Mouse (Mus musculus) CH12.LX (cell line): ENCODE data around the gene Pde4d. TPM values are rescaled to one million over a fixed set of nuclear protein-coding genes. Genes with fewer than 3 reads are reported as not detected.

Source experiments
- DNase-seq: peaks from one replicate; pipeline ENCODE4 v3.0.0-alpha.2; 2013; ENCODE audit errors: extremely low read depth
- H3K27ac ChIP-seq: 2 replicates; pipeline ENCODE4 v1.5.1; 2012; ENCODE audit warnings: low read depth, mild to moderate bottlenecking, control low read depth, moderate library complexity; ENCODE audit not compliant: insufficient read depth
- H3K27me3 ChIP-seq: replicated peaks from 2 replicates; pipeline ENCODE3; 2012; ENCODE audit warnings: inconsistent platforms
- H3K36me3 ChIP-seq, 2 experiments: replicated peaks in 1 of 2; 2 replicates each; pipeline versions ENCODE3 to v1.6.1; 2012; ENCODE audit warnings: inconsistent platforms in 1 of 2, low read length in 1 of 2, mild to moderate bottlenecking in 1 of 2, mixed read lengths in 1 of 2, moderate library complexity in 1 of 2; ENCODE audit not compliant: control insufficient read depth in 1 of 2, insufficient read depth in 1 of 2
- H3K4me1 ChIP-seq, 2 experiments: 2 replicates each; pipeline ENCODE4 v1.6.1; 2012; ENCODE audit warnings: inconsistent platforms in 1 of 2, moderate library complexity in 1 of 2; ENCODE audit not compliant: insufficient read depth in 2 of 2, control insufficient read depth in 1 of 2
- H3K4me2 ChIP-seq: 2 replicates; pipeline ENCODE4 v1.6.1; 2012; ENCODE audit warnings: low read depth, mild to moderate bottlenecking, control low read depth; ENCODE audit not compliant: poor library complexity, insufficient read depth, severe bottlenecking
- H3K4me3 ChIP-seq, 3 experiments: fragments of 150-350 bp in 1 of 3; sonication (generic) in 1 of 3; replicated peaks in 1 of 3; 2 replicates each; pipeline versions ENCODE3 to v1.5.1; 2011 to 2012; ENCODE audit warnings: low read depth in 2 of 3, low read length in 2 of 3, mild to moderate bottlenecking in 2 of 3, moderate library complexity in 2 of 3, control low read depth in 1 of 3, improper control_type of control experiment in 1 of 3, inconsistent platforms in 1 of 3, mixed read lengths in 1 of 3; ENCODE audit not compliant: poor library complexity in 1 of 3
- H3K79me2 ChIP-seq: replicated peaks from 2 replicates; pipeline ENCODE4 v1.6.1; 2012; ENCODE audit warnings: mild to moderate bottlenecking, moderate library complexity; ENCODE audit not compliant: control insufficient read depth, poor library complexity, insufficient read depth, severe bottlenecking; ENCODE audit errors: extremely low read depth
- H3K9ac ChIP-seq: 2 replicates; pipeline ENCODE4 v1.6.1; 2012; ENCODE audit warnings: low read depth, mild to moderate bottlenecking, control low read depth, moderate library complexity; ENCODE audit not compliant: insufficient read depth
- H3K9me3 ChIP-seq: replicated peaks from 2 replicates; pipeline ENCODE3; 2012; ENCODE audit warnings: low read length, inconsistent platforms, mixed read lengths
- BHLHE40 ChIP-seq: IDR thresholded peaks from 2 replicates; pipeline ENCODE4 v1.6.1; 2011; ENCODE audit warnings: mild to moderate bottlenecking, low read depth, low read length, improper control_type of control experiment
- E2F4 ChIP-seq: IDR thresholded peaks from 2 replicates; pipeline ENCODE4 v1.6.1; 2011; ENCODE audit warnings: low read depth, low read length, improper control_type of control experiment; ENCODE audit not compliant: insufficient replicate concordance
- ELF1 ChIP-seq: IDR thresholded peaks from 2 replicates; pipeline ENCODE4 v1.6.1; 2014; ENCODE audit warnings: low read depth, mild to moderate bottlenecking, inconsistent platforms, low read length, improper control_type of control experiment
- EP300 ChIP-seq: IDR thresholded peaks from 2 replicates; pipeline ENCODE4 v1.6.1; 2011; ENCODE audit warnings: low read length, improper control_type of control experiment
- JUN ChIP-seq: IDR thresholded peaks from 2 replicates; pipeline ENCODE4 v1.6.1; 2011; ENCODE audit warnings: low read depth, mild to moderate bottlenecking, low read length, improper control_type of control experiment, moderate library complexity; ENCODE audit not compliant: insufficient read depth
- MAZ ChIP-seq: IDR thresholded peaks from 2 replicates; pipeline ENCODE4 v1.6.1; 2012; ENCODE audit warnings: low read depth, mild to moderate bottlenecking, inconsistent platforms, low read length, improper control_type of control experiment, moderate library complexity
- MEF2A ChIP-seq: IDR thresholded peaks from 2 replicates; pipeline ENCODE4 v1.6.1; 2014; ENCODE audit warnings: low read depth, mild to moderate bottlenecking, inconsistent platforms, low read length, improper control_type of control experiment, borderline replicate concordance
- MXI1 ChIP-seq: IDR thresholded peaks from 2 replicates; pipeline ENCODE4 v1.6.1; 2011; ENCODE audit warnings: mild to moderate bottlenecking, low read depth, low read length, improper control_type of control experiment
- NELFE ChIP-seq: IDR thresholded peaks from 2 replicates; pipeline ENCODE4 v1.6.1; 2011; ENCODE audit warnings: low read depth, low read length, improper control_type of control experiment
- NRF1 ChIP-seq: IDR thresholded peaks from 2 replicates; pipeline ENCODE4 v1.6.1; 2014; ENCODE audit warnings: low read depth, mild to moderate bottlenecking, inconsistent platforms, low read length, improper control_type of control experiment, moderate library complexity
- PAX5 ChIP-seq: IDR thresholded peaks from 2 replicates; pipeline ENCODE4 v1.6.1; 2012; ENCODE audit warnings: low read length, inconsistent platforms, mixed read lengths
- POLR2A ChIP-seq: IDR thresholded peaks from 2 replicates; pipeline ENCODE4 v1.6.1; 2011; ENCODE audit warnings: low read depth, mild to moderate bottlenecking, improper control_type of control experiment, low read length
- POLR2AphosphoS2 ChIP-seq: IDR thresholded peaks from 2 replicates; pipeline ENCODE4 v1.6.1; 2011; ENCODE audit warnings: low read depth, low read length, improper control_type of control experiment
- RCOR1 ChIP-seq: conservative IDR thresholded peaks from 2 replicates; pipeline ENCODE4 v1.6.1; 2012; ENCODE audit warnings: low read depth, mild to moderate bottlenecking, inconsistent platforms, low read length, improper control_type of control experiment
- SIN3A ChIP-seq: IDR thresholded peaks from 2 replicates; pipeline ENCODE4 v1.6.1; 2012; ENCODE audit warnings: low read length, improper control_type of control experiment, inconsistent platforms
- SMC3 ChIP-seq: IDR thresholded peaks from 2 replicates; pipeline ENCODE4 v1.6.1; 2011; ENCODE audit warnings: low read depth, low read length, improper control_type of control experiment
- TBP ChIP-seq: conservative IDR thresholded peaks from 2 replicates; pipeline ENCODE4 v1.6.1; 2011; ENCODE audit warnings: low read depth, low read length, improper control_type of control experiment
- TCF12 ChIP-seq: IDR thresholded peaks from 2 replicates; pipeline ENCODE4 v1.6.1; 2014; ENCODE audit warnings: low read depth, mild to moderate bottlenecking, inconsistent platforms, low read length, improper control_type of control experiment
- UBTF ChIP-seq: IDR thresholded peaks from 2 replicates; pipeline ENCODE4 v1.6.1; 2012; ENCODE audit warnings: low read depth, mild to moderate bottlenecking, inconsistent platforms, low read length, improper control_type of control experiment, moderate library complexity
- USF2 ChIP-seq: conservative IDR thresholded peaks from 2 replicates; pipeline ENCODE4 v1.6.1; 2011; ENCODE audit warnings: low read depth, low read length, improper control_type of control experiment
- ZC3H11A ChIP-seq: IDR thresholded peaks from 2 replicates; pipeline ENCODE4 v1.6.1; 2012; ENCODE audit warnings: low read depth, mild to moderate bottlenecking, inconsistent platforms, low read length, improper control_type of control experiment
- ZNF384 ChIP-seq: IDR thresholded peaks from 2 replicates; pipeline ENCODE4 v1.6.1; 2012; ENCODE audit warnings: low read depth, low read length, improper control_type of control experiment, inconsistent platforms
- dilution Hi-C: fragments of 300-500 bp; cut with MboI; formaldehyde crosslinking; loops from 2 replicates; pipeline ENCODE4 v1.14.3; 2020; ENCODE audit warnings: low sequenced_read_pairs; ENCODE audit not compliant: extremely low pct_unique_long_range_greater_than_20kb, extremely low pct_ligation_motif_present
- in situ Hi-C: fragments of 300-500 bp; cut with MboI; formaldehyde crosslinking; loops from 3 replicates; pipeline ENCODE4 v1.14.3; 2019; ENCODE audit warnings: low sequenced_read_pairs, low pct_ligation_motif_present, low pct_unique_long_range_greater_than_20kb, mixed read lengths
- polyA plus RNA-seq: library from polyadenylated mRNA; unstranded; fragments of >175 nt; gene quantifications from 2 replicates; pipeline ENCODE4 v1.2.1, GENCODE M21; 2012; ENCODE audit warnings: low read depth; ENCODE audit not compliant: insufficient read length
- total RNA-seq, 2 experiments: library from RNA; depleted of rRNA; stranded (reverse); fragments of 300-350 nt in 1 of 2; fragments of >200 nt in 1 of 2; gene quantifications; 2 replicates each; pipeline ENCODE4 v1.2.3; 2012 to 2014

The Pde4d gene
- total and polyA plus RNA-seq, 3 experiments, result not detected

DNA sequence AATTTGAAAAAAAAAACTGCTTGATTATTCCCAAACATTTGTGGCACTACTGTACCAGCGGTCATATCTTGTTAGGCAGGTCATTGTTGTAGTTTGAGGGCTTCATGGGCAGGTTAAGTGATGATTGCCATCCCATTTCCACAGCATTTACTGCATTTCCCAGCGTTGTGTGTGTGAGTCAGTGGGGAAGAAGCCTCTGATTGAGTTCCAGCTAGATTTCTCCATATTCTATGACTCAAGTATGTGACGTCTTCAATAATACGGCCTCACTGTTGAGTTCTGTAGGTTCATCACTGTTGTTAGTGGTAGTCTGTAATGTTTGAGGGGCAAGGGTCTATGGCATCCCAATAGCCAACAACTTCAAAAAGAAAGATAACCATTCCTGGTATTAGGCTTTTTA lies 255.7 kb downstream of the Pde4d start:
- no peak for TF ChIP-seq MXI1
- no peak for TF ChIP-seq POLR2A
- no peak for TF ChIP-seq JUN
- TF ChIP-seq E2F4, result no peak
- no peak for TF ChIP-seq ELF1
- TF ChIP-seq POLR2AphosphoS2, result no peak
- no peak for TF ChIP-seq PAX5
- TF ChIP-seq BHLHE40, result no peak
- no peak for TF ChIP-seq EP300
- TF ChIP-seq MAZ, result no peak
- no peak for TF ChIP-seq SMC3
- TF ChIP-seq SIN3A, result no peak
- Histone ChIP-seq H3K4me3 (no peak overlapping the region), H3K9me3 (no peaks in the 10 kb centered on the region), H3K79me2 (no peaks in the 10 kb centered on the region), H3K4me2 (no peak overlapping the region), H3K27ac (no peak overlapping the region), H3K9ac (no peak overlapping the region), H3K27me3 (no peaks in the 10 kb centered on the region), H3K36me3 (no peaks in the 10 kb centered on the region), H3K4me1 (no peaks in the 10 kb centered on the region)
- dilution Hi-C loops, result no loop called here
- DNase-seq, result no peak
- in situ Hi-C loops, result no loop called here

DNA sequence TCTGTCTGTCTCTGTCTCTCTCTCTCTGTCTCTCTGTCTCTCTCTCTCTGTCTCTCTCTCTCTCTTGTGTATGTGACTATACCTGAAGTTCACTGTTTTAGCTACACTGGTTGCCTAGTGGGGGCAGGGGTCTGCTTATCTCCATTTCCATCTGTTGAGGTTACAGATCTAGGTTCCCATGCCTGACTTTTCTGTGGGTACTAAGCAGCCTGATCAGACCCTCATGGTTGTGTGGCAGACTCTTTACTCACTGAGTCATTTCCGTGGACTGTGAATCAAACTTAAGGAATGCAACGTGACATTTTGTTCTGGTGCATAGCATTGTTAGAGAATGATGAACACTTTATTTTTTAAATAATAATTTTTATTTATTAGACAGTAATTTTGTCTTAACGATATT lies 264.3 kb downstream of the Pde4d start:
- TF ChIP-seq UBTF (no peak), ZNF384 (no peak)
- TF ChIP-seq, all 38 proteins: peak for 0
- dilution Hi-C loops, result no loop called here
- H3K27me3 ChIP-seq, result no peaks in the 10 kb centered on the region
- no peaks in the 10 kb centered on the region for H3K36me3 ChIP-seq
- no peak overlapping the region for H3K4me2 ChIP-seq
- H3K4me1 ChIP-seq, result no peaks in the 10 kb centered on the region
- H3K79me2 ChIP-seq, result no peaks in the 10 kb centered on the region
- no peak overlapping the region for H3K27ac ChIP-seq
- no peak overlapping the region for H3K4me3 ChIP-seq
- in situ Hi-C loops, result no loop called here
- DNase-seq, result no peak
- H3K9ac ChIP-seq, result no peak overlapping the region
- no peaks in the 10 kb centered on the region for H3K9me3 ChIP-seq

GRCm38 (mm10) chr13:108715029-108715428 lies 265.3 kb downstream of the Pde4d start:
- no peaks in the 10 kb centered on the region for H3K36me3 ChIP-seq
- H3K79me2 ChIP-seq, result no peaks in the 10 kb centered on the region
- no peak for DNase-seq
- H3K4me2 ChIP-seq, result no peak overlapping the region
- H3K9me3 ChIP-seq, result no peaks in the 10 kb centered on the region
- dilution Hi-C loops, result no loop called here
- no peak for TF ChIP-seq NELFE
- TF ChIP-seq USF2, result no peak
- TF ChIP-seq NRF1, result no peak
- TF ChIP-seq UBTF, result no peak
- no peak for TF ChIP-seq TCF12
- TF ChIP-seq BHLHE40, result no peak
- TF ChIP-seq ZC3H11A, result no peak
- no peak for TF ChIP-seq E2F4
- TF ChIP-seq TBP, result no peak
- no peak for TF ChIP-seq RCOR1
- TF ChIP-seq MEF2A, result no peak
- no peak for TF ChIP-seq SMC3
- H3K4me1 ChIP-seq, result no peaks in the 10 kb centered on the region
- no peak overlapping the region for H3K27ac ChIP-seq
- H3K4me3 ChIP-seq, result no peak overlapping the region
- no peak overlapping the region for H3K9ac ChIP-seq
- in situ Hi-C loops, result no loop called here
- H3K27me3 ChIP-seq, result no peaks in the 10 kb centered on the region
